Mouse (Mus musculus): Measurements from ENCODE around the gene Plod2. TPM values are rescaled to one million over a fixed set of nuclear protein-coding genes. Genes with fewer than 3 reads are reported as not detected.

The Plod2 gene
- total RNA-seq, 1 experiment, result 97.7 TPM

GRCm38 (mm10) chr9:92572376-92573108 lies 30.5 kb downstream of the Plod2 start:
- TF ChIP-seq CHD2 (IDR thresholded peaks at IDR 0.05; ENCODE audit: low read depth, low read length) (no peak), ZNF384 (IDR thresholded peaks at IDR 0.05; ENCODE audit: low read depth, low read length) (no peak), ZC3H11A (IDR thresholded peaks at IDR 0.05; ENCODE audit: borderline replicate concordance, low read depth, low read length) (no peak), HCFC1 (IDR thresholded peaks at IDR 0.05; ENCODE audit: borderline replicate concordance, insufficient read depth, low read length) (no peak), MAFK (IDR thresholded peaks at IDR 0.05; ENCODE audit: insufficient read depth, low read depth, low read length) (no peak)
- Histone ChIP-seq H3K9ac (ENCODE audit: insufficient read depth, low read depth, low read length, poor library complexity, severe bottlenecking) (no peak overlapping the region), H3K4me1 (ENCODE audit: control insufficient read depth in 2 of 2, insufficient read depth in 2 of 2, low read length in 2 of 2, poor library complexity in 1 of 2) (no peaks in the 10 kb centered on the region), H3K36me3 (ENCODE audit: control insufficient read depth, insufficient read depth, low read length, poor library complexity, severe bottlenecking) (no peaks in the 10 kb centered on the region), H3K27ac (ENCODE audit: insufficient read depth, low read depth, low read length, poor library complexity, severe bottlenecking) (no peak overlapping the region), H3K4me3 (ENCODE audit: insufficient read depth in 1 of 2, low read depth in 1 of 2, low read length in 2 of 2, poor library complexity in 1 of 2, severe bottlenecking in 1 of 2) (no peak overlapping the region), H3K9me3 (ENCODE audit: control insufficient read depth, insufficient read depth, low read depth, low read length) (no peaks in the 10 kb centered on the region)
- in situ Hi-C loops (cut with MboI; ENCODE audit: low sequenced_read_pairs in 2 of 2, unreplicated experiment in 2 of 2), result no loop called here
- DNase-seq (ENCODE audit: low read depth, low spot score), result no peak

GRCm38 (mm10) chr9:92583876-92584275 lies 41.9 kb downstream of the Plod2 start:
- TF ChIP-seq HCFC1 (IDR thresholded peaks at IDR 0.05; ENCODE audit: borderline replicate concordance, insufficient read depth, low read length) (no peak), CHD2 (IDR thresholded peaks at IDR 0.05; ENCODE audit: low read depth, low read length) (no peak), ZC3H11A (IDR thresholded peaks at IDR 0.05; ENCODE audit: borderline replicate concordance, low read depth, low read length) (no peak)
- DNase-seq (ENCODE audit: low read depth, low spot score), result no peak
- Histone ChIP-seq H3K27ac (ENCODE audit: insufficient read depth, low read depth, low read length, poor library complexity, severe bottlenecking) (no peak overlapping the region), H3K4me3 (ENCODE audit: insufficient read depth in 1 of 2, low read depth in 1 of 2, low read length in 2 of 2, poor library complexity in 1 of 2, severe bottlenecking in 1 of 2) (no peak overlapping the region), H3K4me1 (ENCODE audit: control insufficient read depth in 2 of 2, insufficient read depth in 2 of 2, low read length in 2 of 2, poor library complexity in 1 of 2) (no peaks in the 10 kb centered on the region), H3K9ac (ENCODE audit: insufficient read depth, low read depth, low read length, poor library complexity, severe bottlenecking) (no peak overlapping the region), H3K9me3 (ENCODE audit: control insufficient read depth, insufficient read depth, low read depth, low read length) (no peaks in the 10 kb centered on the region), H3K36me3 (ENCODE audit: control insufficient read depth, insufficient read depth, low read length, poor library complexity, severe bottlenecking) (peaks cover 7% of the 10 kb centered on the region)
- in situ Hi-C loops (cut with MboI; ENCODE audit: low sequenced_read_pairs in 2 of 2, unreplicated experiment in 2 of 2), result no loop called here

- in situ Hi-C loops (cut with MboI; ENCODE audit: low sequenced_read_pairs in 2 of 2, unreplicated experiment in 2 of 2), result no loop called here
- Histone ChIP-seq H3K36me3 (ENCODE audit: control insufficient read depth, insufficient read depth, low read length, poor library complexity, severe bottlenecking) (peaks cover 10% of the 10 kb centered on the region), H3K9ac (ENCODE audit: insufficient read depth, low read depth, low read length, poor library complexity, severe bottlenecking) (no peak overlapping the region), H3K9me3 (ENCODE audit: control insufficient read depth, insufficient read depth, low read depth, low read length) (no peaks in the 10 kb centered on the region), H3K27ac (ENCODE audit: insufficient read depth, low read depth, low read length, poor library complexity, severe bottlenecking) (no peak overlapping the region), H3K4me3 (ENCODE audit: insufficient read depth in 1 of 2, low read depth in 1 of 2, low read length in 2 of 2, poor library complexity in 1 of 2, severe bottlenecking in 1 of 2) (no peak overlapping the region), H3K4me1 (ENCODE audit: control insufficient read depth in 2 of 2, insufficient read depth in 2 of 2, low read length in 2 of 2, poor library complexity in 1 of 2) (no peaks in the 10 kb centered on the region)
- no peak for DNase-seq (ENCODE audit: low read depth, low spot score)
- TF ChIP-seq HCFC1 (IDR thresholded peaks at IDR 0.05; ENCODE audit: borderline replicate concordance, insufficient read depth, low read length) (no peak), MAFK (IDR thresholded peaks at IDR 0.05; ENCODE audit: insufficient read depth, low read depth, low read length) (no peak), ZNF384 (IDR thresholded peaks at IDR 0.05; ENCODE audit: low read depth, low read length) (no peak), ZC3H11A (IDR thresholded peaks at IDR 0.05; ENCODE audit: borderline replicate concordance, low read depth, low read length) (no peak), CHD2 (IDR thresholded peaks at IDR 0.05; ENCODE audit: low read depth, low read length) (no peak)
These were observed 44.0 kb downstream of the Plod2 start for GRCm38 (mm10) chr9:92586025-92586424.

- in situ Hi-C loops (cut with MboI; ENCODE audit: low sequenced_read_pairs in 2 of 2, unreplicated experiment in 2 of 2), result no loop called here
- Histone ChIP-seq H3K27ac (ENCODE audit: insufficient read depth, low read depth, low read length, poor library complexity, severe bottlenecking) (no peak overlapping the region), H3K4me1 (ENCODE audit: control insufficient read depth in 2 of 2, insufficient read depth in 2 of 2, low read length in 2 of 2, poor library complexity in 1 of 2) (no peaks in the 10 kb centered on the region), H3K9ac (ENCODE audit: insufficient read depth, low read depth, low read length, poor library complexity, severe bottlenecking) (no peak overlapping the region), H3K4me3 (ENCODE audit: insufficient read depth in 1 of 2, low read depth in 1 of 2, low read length in 2 of 2, poor library complexity in 1 of 2, severe bottlenecking in 1 of 2) (no peak overlapping the region), H3K9me3 (ENCODE audit: control insufficient read depth, insufficient read depth, low read depth, low read length) (no peaks in the 10 kb centered on the region), H3K36me3 (ENCODE audit: control insufficient read depth, insufficient read depth, low read length, poor library complexity, severe bottlenecking) (peaks cover 10% of the 10 kb centered on the region)
- no peak for DNase-seq (ENCODE audit: low read depth, low spot score)
- TF ChIP-seq ZNF384 (IDR thresholded peaks at IDR 0.05; ENCODE audit: low read depth, low read length), result no peak
- no peak for TF ChIP-seq CHD2 (IDR thresholded peaks at IDR 0.05; ENCODE audit: low read depth, low read length)
These were observed 45.4 kb downstream of the Plod2 start for GRCm38 (mm10) chr9:92587391-92587790.

GRCm38 (mm10) chr9:92588226-92588625 lies 46.2 kb downstream of the Plod2 start:
- TF ChIP-seq ZNF384 (IDR thresholded peaks at IDR 0.05; ENCODE audit: low read depth, low read length) (no peak), ZC3H11A (IDR thresholded peaks at IDR 0.05; ENCODE audit: borderline replicate concordance, low read depth, low read length) (no peak), MAFK (IDR thresholded peaks at IDR 0.05; ENCODE audit: insufficient read depth, low read depth, low read length) (no peak), HCFC1 (IDR thresholded peaks at IDR 0.05; ENCODE audit: borderline replicate concordance, insufficient read depth, low read length) (no peak), CHD2 (IDR thresholded peaks at IDR 0.05; ENCODE audit: low read depth, low read length) (no peak)
- no peak for DNase-seq (ENCODE audit: low read depth, low spot score)
- Histone ChIP-seq H3K9ac (ENCODE audit: insufficient read depth, low read depth, low read length, poor library complexity, severe bottlenecking) (no peak overlapping the region), H3K4me3 (ENCODE audit: insufficient read depth in 1 of 2, low read depth in 1 of 2, low read length in 2 of 2, poor library complexity in 1 of 2, severe bottlenecking in 1 of 2) (no peak overlapping the region), H3K9me3 (ENCODE audit: control insufficient read depth, insufficient read depth, low read depth, low read length) (no peaks in the 10 kb centered on the region), H3K36me3 (ENCODE audit: control insufficient read depth, insufficient read depth, low read length, poor library complexity, severe bottlenecking) (peaks cover 13% of the 10 kb centered on the region), H3K27ac (ENCODE audit: insufficient read depth, low read depth, low read length, poor library complexity, severe bottlenecking) (no peak overlapping the region), H3K4me1 (ENCODE audit: control insufficient read depth in 2 of 2, insufficient read depth in 2 of 2, low read length in 2 of 2, poor library complexity in 1 of 2) (no peaks in the 10 kb centered on the region)
- in situ Hi-C loops (cut with MboI; ENCODE audit: low sequenced_read_pairs in 2 of 2, unreplicated experiment in 2 of 2), result no loop called here
